Mouse (Mus musculus) megakaryocyte, embryonic 14.5 days (primary cell): ENCODE results near the gene Gtf3c1.

Source experiments
- FLI1 ChIP-seq: IDR thresholded peaks from 2 replicates; pipeline ENCODE4 v1.6.1; 2012; ENCODE audit warnings: low read length, inconsistent platforms, mixed read lengths
- GATA1 ChIP-seq: IDR thresholded peaks from 3 replicates; pipeline ENCODE4 v1.6.1; 2012; ENCODE audit warnings: mixed read lengths, low read length, inconsistent platforms, borderline replicate concordance

- TF ChIP-seq GATA1 (no peak), FLI1 (no peak)
Observed at GRCm38 (mm10) chr7:125746621-125747315, 39.2 kb upstream of the Gtf3c1 start.
